Mouse (Mus musculus) left cerebral cortex, adult 9 months (tissue): Measurements from ENCODE around the gene Zfx.

Experiments used
- DNase-seq, 2 experiments: peaks; one replicate each; pipeline ENCODE4 v3.0.0; 2022; ENCODE audit warnings: low spot score in 2 of 2

The Zfx gene

GRCm38 (mm10) chrX:94060751-94061150 is 62.8 kb downstream of the Zfx start:
- no peak for DNase-seq

GRCm38 (mm10) chrX:94058748-94059147 is 64.8 kb downstream of the Zfx start:
- DNase-seq, result no peak

GRCm38 (mm10) chrX:94049048-94049447 is 74.5 kb downstream of the Zfx start:
- no peak for DNase-seq

- peak in 1 of 2 experiments; percentile 44 for DNase-seq
Observed at GRCm38 (mm10) chrX:94048048-94048447, 75.5 kb downstream of the Zfx start.

- no peak for DNase-seq
Observed at GRCm38 (mm10) chrX:94047381-94047780, 76.1 kb downstream of the Zfx start.

- peak in 1 of 2 experiments; percentile 44 for DNase-seq
Observed at GRCm38 (mm10) chrX:94032937-94033336, 90.6 kb downstream of the Zfx start.

GRCm38 (mm10) chrX:94030081-94030480 is 93.4 kb downstream of the Zfx start:
- DNase-seq, result no peak
